Mouse (Mus musculus) adrenal gland, postnatal 25 days (tissue): ENCODE data around the gene Ccnd1. TPM values are rescaled to one million over a fixed set of nuclear protein-coding genes. Genes with fewer than 3 reads are reported as not detected.
"Not testable (repeated sequence)": the region's sequence is repeated elsewhere in the genome, so short reads cannot be mapped to it uniquely, and the experiment has no call there.

Experiments used
- DNase-seq: peaks from one replicate; pipeline ENCODE4 v3.0.0; 2021; ENCODE audit warnings: mixed read lengths
- total RNA-seq: library from RNA; stranded (reverse); gene quantifications from 2 replicates; pipeline ENCODE4 v1.2.3, GENCODE M21; 2021

Gene Ccnd1
- total RNA-seq, 1 experiment from 2014 or later, result 117 TPM

DNA sequence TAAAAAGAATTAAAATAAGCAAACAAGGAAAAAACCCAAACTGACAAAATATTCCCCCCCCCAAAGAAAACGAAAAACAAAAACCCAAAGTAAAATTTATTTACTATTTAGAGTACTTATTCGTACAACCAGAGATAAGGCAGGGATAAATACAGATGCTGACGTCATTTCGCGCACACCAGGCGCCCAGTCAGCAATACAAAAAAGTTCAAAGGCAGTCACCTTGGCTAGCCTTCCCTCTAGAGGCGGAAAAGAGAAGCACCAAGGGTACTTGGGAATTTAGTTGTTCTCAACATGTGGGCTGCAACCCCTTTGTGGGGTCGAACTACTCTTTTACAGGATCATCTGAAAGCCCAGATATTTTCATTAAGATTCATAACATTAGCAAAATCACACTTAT is 31.9 kb downstream of the Ccnd1 start:
- DNase-seq, result no peak

DNA sequence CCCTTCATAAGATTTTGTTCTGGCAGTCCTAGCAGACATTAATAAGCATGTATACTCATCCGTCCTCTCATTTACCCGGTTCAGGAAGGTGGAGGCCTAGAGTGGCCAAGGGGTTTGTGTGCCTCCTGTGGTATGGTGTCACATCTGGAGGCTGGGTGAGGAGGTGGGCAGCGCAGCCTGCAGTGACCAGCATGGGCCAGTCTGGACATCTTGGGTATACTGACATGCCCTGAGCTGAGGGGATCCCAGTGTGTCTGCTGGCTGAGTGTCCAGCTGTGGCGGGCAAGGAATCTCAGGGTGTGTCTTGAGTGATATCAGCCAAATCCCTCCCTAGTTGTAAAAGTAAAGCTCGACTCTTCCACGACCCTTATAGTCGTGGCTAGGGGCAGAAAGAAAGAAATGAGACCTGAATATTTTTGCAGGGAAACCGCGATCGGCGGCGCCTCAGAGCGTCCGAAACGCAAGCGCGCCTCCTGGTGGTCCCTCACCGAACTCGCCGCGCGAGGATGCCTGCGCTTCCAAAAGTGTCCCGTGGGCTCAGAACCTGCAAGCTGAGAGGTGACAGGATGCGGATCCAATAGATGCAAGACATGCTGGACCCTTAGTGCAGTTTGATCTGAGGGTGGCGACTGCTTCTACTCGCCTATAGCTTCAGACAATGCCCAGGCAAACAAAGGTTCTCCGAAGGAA is 32.9 kb downstream of the Ccnd1 start:
- DNase-seq, result peak; percentile 63

DNA sequence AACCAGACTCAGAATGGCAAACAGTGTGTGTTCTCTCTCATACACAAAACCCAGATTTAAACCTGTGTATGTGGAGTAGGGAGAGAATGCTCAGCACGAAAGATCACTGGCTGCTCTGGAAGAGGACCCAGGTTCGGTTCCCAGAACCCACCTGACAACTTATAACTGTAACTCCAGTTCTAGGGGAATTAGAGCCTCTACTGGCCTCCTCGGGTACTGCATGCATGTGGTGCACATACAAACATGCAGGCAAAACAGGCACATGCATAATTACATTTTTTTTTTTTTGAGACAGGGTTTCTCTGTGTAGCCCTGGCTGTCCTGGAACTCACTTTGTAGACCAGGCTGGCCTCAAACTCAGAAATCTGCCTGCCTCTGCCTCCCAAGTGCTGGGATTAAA is 34.2 kb downstream of the Ccnd1 start:
- DNase-seq, result not testable (repeated sequence)

DNA sequence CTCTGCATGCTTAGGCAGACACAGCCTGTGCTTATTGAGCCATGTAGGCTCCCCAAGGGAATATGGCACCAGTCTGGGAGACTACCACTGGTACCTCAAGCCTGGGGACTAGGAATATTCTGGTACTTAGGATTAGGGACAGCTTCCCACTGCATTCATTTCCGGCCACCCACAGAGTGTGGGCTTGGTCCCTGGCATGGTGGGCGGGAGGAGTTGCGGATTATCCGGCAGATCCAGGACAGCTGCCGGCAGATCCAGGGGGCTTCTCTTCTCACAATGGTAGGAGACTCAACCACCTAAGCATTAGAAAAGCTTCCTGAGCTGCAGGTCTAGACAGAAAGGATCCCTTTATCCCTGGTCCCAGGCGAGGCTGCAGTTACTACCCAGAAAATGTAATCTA is 41.2 kb downstream of the Ccnd1 start:
- no peak for DNase-seq

DNA sequence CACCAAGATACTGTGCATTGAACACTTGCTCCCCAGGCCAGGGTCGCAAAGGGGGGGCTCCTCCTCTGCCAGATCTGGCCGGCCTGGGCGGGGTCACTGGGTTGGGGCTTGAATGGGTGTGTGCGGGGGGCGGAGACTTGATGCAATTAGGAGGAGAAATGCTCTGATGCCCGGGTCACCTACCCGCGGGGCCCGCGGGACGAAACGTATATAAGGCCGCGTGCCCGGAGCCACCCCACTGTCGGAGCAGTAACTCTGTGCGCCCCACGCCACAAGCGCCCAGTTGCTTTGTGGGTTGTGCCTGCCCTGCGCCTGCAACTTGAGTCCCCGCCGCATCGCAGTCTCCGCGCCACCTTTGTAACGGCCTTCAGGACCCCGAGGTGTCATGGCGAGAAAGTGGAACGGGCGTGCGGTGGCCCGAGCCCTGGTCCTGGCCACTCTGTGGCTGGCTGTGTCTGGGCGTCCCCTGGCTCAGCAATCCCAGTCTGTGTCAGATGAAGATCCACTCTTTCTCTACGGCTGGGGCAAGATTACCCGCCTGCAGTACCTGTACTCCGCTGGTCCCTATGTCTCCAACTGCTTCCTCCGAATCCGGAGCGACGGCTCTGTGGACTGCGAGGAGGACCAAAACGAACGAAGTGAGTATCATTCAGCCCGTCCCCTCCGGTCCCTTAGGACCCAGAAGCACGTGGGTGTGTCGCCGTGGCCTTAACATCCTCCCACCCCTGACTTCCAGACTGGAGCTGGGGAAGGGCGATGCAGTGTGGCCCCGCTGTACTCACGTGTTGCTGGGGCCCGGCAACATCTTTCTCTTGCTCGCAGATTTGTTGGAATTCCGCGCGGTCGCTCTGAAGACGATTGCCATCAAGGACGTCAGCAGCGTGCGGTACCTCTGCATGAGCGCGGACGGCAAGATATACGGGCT is 43.2 kb downstream of the Ccnd1 start, which contains the start of gene Fgf15:
Gene Fgf15, plus strand, starts transcription at position 238 of the 925 bp plus-strand sequence.
- DNase-seq, result no peak

DNA sequence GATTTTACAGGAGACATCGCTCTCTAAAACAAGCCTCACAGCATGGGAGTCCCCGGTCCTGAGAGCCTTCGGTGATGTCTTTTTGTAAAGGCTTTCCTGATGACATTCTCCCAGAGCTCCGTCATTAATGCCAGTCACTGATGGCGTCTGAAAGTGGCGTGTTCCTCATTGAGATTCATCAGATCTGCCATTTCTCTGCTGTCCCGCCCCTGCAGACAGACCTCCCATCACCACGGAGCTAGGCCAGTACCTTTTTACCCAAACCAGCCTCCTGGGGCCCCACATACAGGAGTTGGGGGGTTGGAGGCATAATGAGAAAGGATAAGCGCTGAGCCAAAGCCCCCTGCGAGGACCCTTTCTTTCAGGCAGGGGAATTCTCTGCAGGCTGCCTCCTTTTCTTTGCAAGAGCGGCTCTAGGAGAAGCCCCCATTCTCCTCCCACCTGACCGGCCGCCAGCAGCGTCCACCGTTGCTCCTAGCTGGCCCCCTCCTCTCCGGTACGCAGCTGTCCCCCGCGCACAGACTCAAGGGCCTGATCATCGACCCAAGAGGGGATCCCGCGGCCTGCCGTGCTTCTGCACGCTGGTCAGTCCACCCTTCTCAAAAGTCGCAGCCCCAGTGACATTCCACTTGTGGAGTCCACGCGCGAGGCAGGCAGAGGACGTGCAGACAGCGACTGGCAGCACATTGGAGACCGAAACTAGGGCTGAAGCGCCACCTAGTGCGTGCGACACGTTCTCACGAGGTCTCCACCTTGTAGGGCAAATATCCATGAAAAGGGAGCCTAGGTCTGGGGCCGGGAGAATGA is 44.2 kb downstream of the Ccnd1 start:
- peak; percentile 76 for DNase-seq

DNA sequence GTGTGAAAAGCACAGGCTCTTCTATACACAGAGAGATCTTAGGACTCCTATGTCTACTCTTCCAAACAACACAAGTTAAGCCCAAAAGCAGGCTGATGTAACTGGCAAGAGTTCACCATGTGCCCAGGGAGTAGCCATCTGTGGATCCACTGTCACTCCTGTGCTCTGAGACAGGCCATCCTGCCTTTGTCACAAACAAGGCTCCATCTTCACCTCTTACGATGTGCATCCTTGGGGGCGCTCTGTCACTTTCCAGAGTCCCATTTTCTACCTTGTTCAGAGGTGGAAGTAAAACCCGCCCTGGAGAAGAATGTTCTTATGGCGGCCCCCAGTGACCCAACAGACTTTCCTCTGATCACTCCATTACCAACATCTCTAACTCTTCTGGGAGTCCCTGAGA is 45.0 kb downstream of the Ccnd1 start:
- DNase-seq, result no peak

DNA sequence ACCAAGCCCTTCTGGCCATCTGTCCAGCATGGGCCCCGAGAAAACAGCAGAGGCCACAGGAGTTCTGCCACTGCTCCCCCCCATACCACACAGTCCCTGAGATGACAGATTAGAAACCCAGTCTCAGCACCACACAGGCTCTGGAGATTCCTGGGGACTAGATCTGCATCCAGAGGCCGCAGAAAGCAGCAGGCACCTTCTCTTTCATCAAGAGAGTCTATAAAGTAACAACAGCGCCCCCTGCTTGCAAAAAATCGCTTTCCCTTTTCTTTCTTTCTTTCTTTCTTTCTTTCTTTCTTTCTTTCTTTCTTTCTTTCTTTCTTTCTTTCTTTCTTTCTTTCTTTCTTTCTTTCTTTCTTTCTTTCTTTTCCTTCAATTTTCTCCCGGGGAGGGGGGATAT is 45.5 kb downstream of the Ccnd1 start:
- peak; percentile 37 for DNase-seq

DNA sequence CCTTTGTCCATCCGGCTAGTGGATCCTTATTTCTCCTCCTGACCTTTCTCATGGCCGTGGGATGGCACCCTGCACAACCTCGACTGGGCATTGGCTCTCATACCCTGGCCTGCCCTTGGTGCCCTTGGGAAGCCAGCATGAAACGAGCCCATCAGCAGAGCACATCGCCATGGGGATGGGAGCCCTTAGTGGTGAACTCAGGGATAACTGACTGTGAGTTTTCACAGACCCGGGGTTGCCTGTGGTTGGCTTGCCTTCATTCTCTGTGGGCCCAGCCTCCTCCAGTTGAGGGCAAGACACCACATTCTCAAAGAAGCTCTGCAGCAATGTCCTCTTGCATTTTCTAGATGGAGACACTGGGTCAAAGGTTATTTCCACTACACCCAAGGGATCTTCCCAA is 47.4 kb downstream of the Ccnd1 start:
- DNase-seq, result no peak

DNA sequence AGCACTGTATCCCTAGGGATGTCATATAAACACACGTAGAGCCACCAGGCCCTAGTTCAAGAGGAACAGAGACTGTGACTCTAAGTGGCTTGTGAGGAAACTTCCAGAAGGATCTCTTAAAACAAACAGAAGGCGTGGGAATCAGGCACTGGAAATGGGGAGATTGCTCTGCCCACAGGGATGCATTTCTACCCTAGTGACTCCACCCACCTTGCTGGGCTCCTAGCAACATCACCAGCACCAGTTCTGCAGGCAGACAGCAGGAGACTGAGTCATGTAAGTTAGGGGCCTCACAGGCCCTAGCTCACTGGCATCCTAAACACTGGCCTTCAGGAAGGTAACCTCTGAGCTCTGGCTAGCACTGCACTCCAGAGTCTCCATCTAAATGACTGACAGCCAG is 47.9 kb downstream of the Ccnd1 start:
- no peak for DNase-seq

DNA sequence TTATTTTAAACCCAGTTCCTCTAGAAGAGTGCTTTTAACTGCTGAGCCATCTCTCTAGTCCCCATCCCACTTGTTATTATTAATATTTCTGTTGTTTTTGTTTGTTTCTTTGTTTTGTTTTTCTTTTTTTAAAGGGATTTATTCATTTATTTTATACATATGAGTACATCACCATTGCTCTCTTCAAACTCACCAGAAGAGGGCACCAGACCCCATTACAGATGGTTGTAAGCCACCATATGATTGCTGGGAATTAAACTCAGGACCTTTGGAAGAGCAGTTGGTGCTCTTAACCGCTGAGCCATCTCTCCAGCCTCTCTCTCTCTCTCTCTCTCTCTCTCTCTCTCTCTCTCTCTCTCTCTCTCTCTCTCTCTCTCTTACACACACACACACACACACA is 49.1 kb downstream of the Ccnd1 start:
- DNase-seq, result not testable (repeated sequence)

DNA sequence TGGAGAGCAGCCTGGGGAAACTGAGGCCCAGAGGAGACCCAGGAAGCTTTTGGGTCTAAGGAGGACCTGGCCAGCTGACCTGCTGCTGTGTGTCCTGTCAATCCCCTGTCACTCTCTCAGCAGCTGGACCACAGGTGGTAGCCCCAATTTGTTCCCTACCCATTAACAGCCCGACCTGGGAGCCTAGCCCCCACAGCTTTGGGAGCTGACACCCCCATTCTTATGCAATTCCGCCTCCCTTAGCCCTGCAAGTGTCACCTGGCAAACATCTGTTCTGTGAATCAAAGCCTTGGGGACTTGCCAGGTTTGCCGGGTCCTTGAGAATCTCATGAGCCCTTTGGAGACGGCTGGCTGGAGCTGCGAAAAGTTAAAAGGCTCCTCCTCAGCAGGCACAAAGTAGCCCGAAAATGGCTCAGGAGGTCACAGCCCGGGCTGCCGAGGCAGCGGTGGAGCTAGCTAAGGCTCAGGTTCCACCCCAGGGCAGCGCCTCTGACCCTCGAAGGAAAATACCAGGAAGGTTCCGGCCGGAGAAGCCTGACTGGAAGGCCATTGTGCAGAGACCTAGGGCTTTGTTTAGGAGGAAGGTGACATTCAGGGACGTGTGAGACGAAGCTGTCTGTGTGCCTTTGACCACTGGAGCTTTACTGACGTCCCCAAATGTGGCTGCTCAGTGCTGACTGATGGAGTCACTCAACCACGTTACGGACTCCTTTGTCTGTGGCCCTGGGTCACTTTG is 51.0 kb downstream of the Ccnd1 start:
- DNase-seq, result peak; percentile 64

DNA sequence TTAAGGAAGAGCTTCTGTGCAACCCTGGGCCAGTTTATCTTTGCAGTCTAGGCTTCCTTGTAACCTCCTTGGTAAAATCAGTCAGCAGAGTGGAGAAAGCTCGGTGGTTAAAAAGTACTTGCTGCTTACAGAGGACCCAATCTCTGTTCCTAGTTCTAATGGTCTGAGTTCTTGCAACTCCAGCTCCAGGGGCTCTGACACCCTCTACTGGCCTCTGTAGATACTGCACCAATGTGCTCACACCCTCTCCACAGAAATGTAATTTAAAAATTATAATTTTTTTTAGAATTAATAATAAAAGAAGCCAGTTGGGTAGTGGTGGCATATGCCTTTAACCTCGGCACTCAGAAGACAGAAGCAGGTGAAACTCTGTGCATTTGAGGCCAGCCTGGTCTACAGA is 52.1 kb downstream of the Ccnd1 start:
- DNase-seq, result no peak

DNA sequence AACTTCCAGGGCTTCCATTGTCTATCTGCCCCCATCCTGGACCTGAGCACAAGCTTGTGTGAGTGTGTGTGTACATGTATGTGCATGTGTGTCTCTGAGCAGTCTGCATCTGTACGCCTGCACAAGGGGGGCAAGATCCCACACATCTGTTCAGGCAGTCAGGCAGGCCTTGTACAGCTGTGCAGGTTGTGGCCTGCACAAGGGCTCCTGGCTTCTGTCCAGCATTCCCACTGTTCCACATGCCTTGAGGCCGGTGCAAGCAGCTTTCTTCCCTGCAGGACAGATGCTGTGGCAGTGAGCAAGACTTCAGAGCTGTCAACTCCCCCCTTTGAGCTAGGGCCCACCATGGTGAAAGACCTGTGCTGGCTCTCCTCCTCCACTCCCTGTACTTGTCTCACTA is 56.6 kb downstream of the Ccnd1 start:
- no peak for DNase-seq

Other genes starting within 250 kb of the Ccnd1 start
- gene Ano1, start 188.0 kb downstream of the Ccnd1 start, total RNA-seq, result 18.6 and 25.4 TPM in 2 replicates
- gene Fgf3, start 101.8 kb downstream of the Ccnd1 start, total RNA-seq, result 1.0 and 1.2 TPM in 2 replicates
- gene Fgf4, start 92.6 kb downstream of the Ccnd1 start, total RNA-seq, result not detected in 2 replicates
- not detected in 2 replicates for gene Fgf15, start 43.4 kb downstream of the Ccnd1 start, total RNA-seq
- 18.7 and 27.1 TPM in 2 replicates for gene LTO1, start 24.8 kb downstream of the Ccnd1 start, total RNA-seq